Mouse (Mus musculus): ENCODE measurements around the gene Krt18. TPM values are rescaled to one million over a fixed set of nuclear protein-coding genes. Genes with fewer than 3 reads are reported as not detected.
A peak's percentile ranks its signal among the peaks of the same experiment; 100 is the strongest.

Gene Krt18
- polyA plus RNA-seq, 1 experiment from 2014 or later: 9.4 TPM

GRCm38 (mm10) chr15:101999156-101999555, 28.8 kb upstream of the Krt18 start:
- Histone ChIP-seq H3K36me3 (replicated peaks) (no peaks in the 10 kb centered on the region), H3K4me3 (replicated peaks) (no peak overlapping the region), H3K4me2 (no peak overlapping the region), H3K27me3 (peaks cover 47% of the 10 kb centered on the region), H3K9ac (no peak overlapping the region), H3K27ac (no peak overlapping the region), H3K9me3 (0 out of 2 replicates have a peak, but pooled peaks cover 5% of the 10 kb centered on the region), H3K4me1 (peaks cover 10% of the 10 kb centered on the region; the same call in 1 of the 2 replicates)
- ATAC-seq (ENCODE audit: low FRiP score): no peak
- 86% methylated on average over 11 of the region's 11 CpGs for WGBS

- Histone ChIP-seq H3K36me3 (replicated peaks) (no peaks in the 10 kb centered on the region), H3K27ac (no peak overlapping the region), H3K4me2 (no peak overlapping the region), H3K9me3 (0 out of 2 replicates have a peak, but pooled peaks cover 5% of the 10 kb centered on the region), H3K4me3 (replicated peaks) (no peak overlapping the region), H3K9ac (no peak overlapping the region), H3K27me3 (peaks cover 51% of the 10 kb centered on the region), H3K4me1 (peaks cover 10% of the 10 kb centered on the region; the same call in 1 of the 2 replicates)
- ATAC-seq (ENCODE audit: low FRiP score): no peak
- WGBS: 88% methylated on average over 11 of the region's 11 CpGs
Measured at GRCm38 (mm10) chr15:101999676-102000335, 28.2 kb upstream of the Krt18 start.

GRCm38 (mm10) chr15:102002646-102003488, 25.1 kb upstream of the Krt18 start:
- H3K4me2 ChIP-seq: peak overlapping the region; percentile 53
- no peak overlapping the region for H3K27ac ChIP-seq
- no peaks in the 10 kb centered on the region for H3K36me3 ChIP-seq (replicated peaks)
- H3K9me3 ChIP-seq: no peaks in the 10 kb centered on the region
- H3K27me3 ChIP-seq: peaks cover 76% of the 10 kb centered on the region
- peak overlapping the region; percentile 42; the same call in 1 of the 2 replicates for H3K9ac ChIP-seq
- H3K4me1 ChIP-seq: peaks cover 22% of the 10 kb centered on the region
- H3K4me3 ChIP-seq (replicated peaks): peak overlapping the region; percentile 30
- ATAC-seq (ENCODE audit: low FRiP score): 0 out of 2 replicates have a peak, but pooled peaks have one; percentile 47
- 3% methylated on average over 34 of the region's 34 CpGs for WGBS

DNA sequence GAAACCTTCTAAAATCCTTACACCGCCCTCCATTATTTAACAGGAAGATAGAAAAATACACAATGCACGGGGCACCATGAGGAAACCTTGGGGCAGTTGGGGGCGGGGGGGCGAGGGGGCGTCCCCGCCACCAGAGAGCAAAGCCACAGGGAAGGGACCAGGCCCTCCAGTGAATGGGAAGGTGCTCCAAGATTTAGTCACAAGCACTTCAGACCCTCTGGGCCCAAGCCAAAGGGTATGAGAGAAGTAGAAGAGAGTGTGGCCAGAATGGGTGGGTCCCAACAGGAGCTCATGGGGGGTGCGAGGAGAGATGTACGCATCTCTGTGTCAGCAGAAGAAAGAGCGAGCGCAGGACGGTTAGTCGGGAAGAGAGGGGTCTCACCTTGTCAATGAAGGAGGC, 24.5 kb upstream of the Krt18 start:
- Histone ChIP-seq H3K4me1 (peaks cover 25% of the 10 kb centered on the region), H3K27ac (no peak overlapping the region), H3K9ac (0 out of 2 replicates have a peak overlapping the region, but pooled peaks have one; percentile 42), H3K36me3 (replicated peaks) (no peaks in the 10 kb centered on the region), H3K27me3 (peaks cover 77% of the 10 kb centered on the region), H3K4me2 (peak overlapping the region; percentile 53), H3K9me3 (no peaks in the 10 kb centered on the region), H3K4me3 (replicated peaks) (peak overlapping the region; percentile 30)
- WGBS: 15% methylated on average over 12 of the region's 12 CpGs
- no peak for ATAC-seq (ENCODE audit: low FRiP score)

DNA sequence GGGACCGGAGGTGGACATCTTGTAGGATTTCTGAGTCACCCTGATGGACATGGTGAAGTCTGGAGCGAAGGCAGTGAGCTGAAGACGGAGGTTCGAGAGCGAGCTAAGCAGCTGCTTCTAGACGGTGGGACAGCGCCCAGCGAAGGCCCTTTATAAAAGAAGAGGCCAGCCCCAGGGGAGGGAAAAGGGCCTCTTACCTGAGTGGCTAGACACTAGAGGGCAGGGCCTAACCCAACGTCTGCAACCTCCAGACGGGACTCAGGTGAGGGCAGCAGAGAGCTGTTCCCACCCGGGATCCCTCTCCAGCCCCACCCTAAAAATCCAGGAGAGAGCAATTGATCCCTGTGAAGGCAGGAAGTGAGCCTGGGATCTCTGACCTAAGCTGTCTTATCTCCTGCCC, 23.8 kb upstream of the Krt18 start, which contains the start of gene Krt8:
Gene Krt8 (minus strand): TSS at position 294 of the 400 bp plus-strand sequence.
- ATAC-seq (ENCODE audit: low FRiP score): no peak
- Histone ChIP-seq H3K27ac (no peak within 1 kb of the TSS), H3K36me3 (replicated peaks) (no peaks in the 10 kb centered on the region)

DNA sequence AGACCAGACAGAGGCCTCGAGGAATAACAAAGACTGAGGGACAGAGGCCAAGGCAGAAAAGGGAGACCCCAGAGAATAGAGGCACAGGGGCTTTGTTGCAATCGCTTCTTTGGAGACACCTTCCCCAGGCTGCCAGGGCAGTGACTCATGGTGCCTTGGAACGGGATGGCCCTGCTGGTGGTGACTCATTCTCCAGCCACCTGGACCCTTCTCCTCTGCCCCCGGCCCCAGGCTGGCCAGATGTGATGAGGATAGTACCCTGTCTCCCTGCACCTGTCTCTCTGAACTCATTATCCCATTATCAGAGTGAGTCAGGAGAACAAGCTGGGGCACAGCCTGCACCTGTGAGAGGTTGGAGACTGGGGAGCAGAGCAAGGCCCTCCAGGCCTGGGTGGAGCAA, 22.7 kb upstream of the Krt18 start:
- H3K36me3 ChIP-seq (replicated peaks): no peaks in the 10 kb centered on the region
- peaks cover 25% of the 10 kb centered on the region for H3K4me1 ChIP-seq
- H3K27ac ChIP-seq: no peak overlapping the region
- no peak for ATAC-seq (ENCODE audit: low FRiP score)
- H3K9ac ChIP-seq: no peak overlapping the region
- H3K4me2 ChIP-seq: no peak overlapping the region
- WGBS: 48% methylated on average over 4 of the region's 4 CpGs
- H3K4me3 ChIP-seq (replicated peaks): no peak overlapping the region
- H3K9me3 ChIP-seq: no peaks in the 10 kb centered on the region
- peaks cover 80% of the 10 kb centered on the region for H3K27me3 ChIP-seq

More for the DNA sequence above, 23.8 kb upstream of the Krt18 start, which contains the start of gene Krt8:
- H3K9me3 ChIP-seq: no peaks in the 10 kb centered on the region
- H3K27me3 ChIP-seq: peaks cover 82% of the 10 kb centered on the region
- 20% methylated on average over 11 of the region's 11 CpGs for WGBS
- peak within 1 kb of the TSS; percentile 42; the same call in 1 of the 2 replicates for H3K9ac ChIP-seq
- H3K4me1 ChIP-seq: peaks cover 25% of the 10 kb centered on the region
- H3K4me3 ChIP-seq (replicated peaks): peak within 1 kb of the TSS; percentile 30
- peak within 1 kb of the TSS; percentile 53 for H3K4me2 ChIP-seq

DNA sequence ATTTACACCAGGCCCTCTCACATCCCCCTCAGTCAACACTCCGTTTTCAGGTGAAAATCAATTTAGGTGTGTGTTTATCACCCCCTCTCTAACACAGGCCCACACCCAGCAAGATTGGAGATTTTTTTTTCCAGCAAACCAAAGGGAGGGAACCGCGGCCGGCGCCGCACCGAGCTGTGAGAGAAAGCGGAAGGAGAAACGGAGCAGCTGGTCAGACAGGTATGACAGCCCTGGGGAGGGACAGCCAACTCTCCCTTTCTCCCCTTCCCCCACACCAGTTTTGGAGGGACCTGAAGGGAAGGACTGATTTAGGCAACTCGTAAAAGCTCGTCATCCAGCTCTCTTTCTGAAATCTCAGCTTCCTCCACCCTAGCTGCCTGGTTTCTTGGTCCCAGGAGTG, 21.7 kb upstream of the Krt18 start:
- ATAC-seq (ENCODE audit: low FRiP score): no peak
- Histone ChIP-seq H3K4me3 (replicated peaks) (no peak overlapping the region), H3K27me3 (peaks cover 71% of the 10 kb centered on the region), H3K4me2 (no peak overlapping the region), H3K9me3 (no peaks in the 10 kb centered on the region), H3K9ac (no peak overlapping the region), H3K4me1 (peaks cover 25% of the 10 kb centered on the region), H3K36me3 (replicated peaks) (no peaks in the 10 kb centered on the region), H3K27ac (no peak overlapping the region)
- 35% methylated on average over 10 of the region's 11 CpGs for WGBS

DNA sequence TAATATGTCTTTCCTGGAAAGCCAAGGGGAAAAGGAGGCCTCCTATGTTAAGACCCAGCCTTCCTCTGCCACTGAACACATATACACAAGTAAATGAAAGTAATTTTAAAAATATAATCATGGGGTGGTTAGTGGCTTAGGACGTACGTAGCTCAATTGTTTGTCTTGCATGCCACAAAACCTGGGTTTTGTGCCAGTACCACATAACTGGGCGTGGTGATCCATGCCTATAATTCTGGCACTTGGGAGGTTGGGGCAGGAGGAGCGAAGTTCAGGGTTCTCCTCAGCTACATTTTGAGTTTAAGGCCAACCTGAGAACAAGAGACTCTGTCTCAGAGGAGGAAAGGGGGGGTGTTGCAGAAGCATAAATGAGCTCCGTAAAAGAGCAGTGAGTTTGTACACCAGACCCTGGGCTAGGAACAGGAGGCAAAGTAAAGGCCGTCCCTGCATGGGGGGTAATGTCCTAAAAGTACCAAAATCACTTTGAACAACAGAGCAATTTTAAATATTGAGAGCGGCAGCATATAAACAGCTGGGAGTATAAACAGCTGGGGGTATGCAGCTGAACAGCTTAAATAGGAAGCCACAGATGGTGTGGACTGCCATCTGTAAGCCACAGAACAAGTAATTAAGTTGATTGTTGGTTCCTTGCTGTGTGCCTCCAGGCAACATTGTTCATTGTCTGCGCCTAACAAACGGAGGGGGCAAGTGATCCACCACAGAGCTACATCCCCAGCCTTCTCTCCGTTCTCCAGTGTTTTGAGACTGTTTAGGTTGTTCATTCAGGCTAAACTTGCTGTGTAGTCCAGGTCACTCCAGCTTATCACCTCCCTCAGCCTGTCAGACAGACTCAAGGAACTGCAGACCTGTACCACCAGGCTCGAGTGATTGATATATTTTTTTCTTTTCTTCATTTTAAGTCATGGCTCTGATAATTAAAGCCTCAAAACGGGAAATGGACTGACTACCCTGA, 20.6 kb upstream of the Krt18 start:
- ATAC-seq (ENCODE audit: low FRiP score): peak; percentile 46; the same call in 1 of the 2 replicates

DNA sequence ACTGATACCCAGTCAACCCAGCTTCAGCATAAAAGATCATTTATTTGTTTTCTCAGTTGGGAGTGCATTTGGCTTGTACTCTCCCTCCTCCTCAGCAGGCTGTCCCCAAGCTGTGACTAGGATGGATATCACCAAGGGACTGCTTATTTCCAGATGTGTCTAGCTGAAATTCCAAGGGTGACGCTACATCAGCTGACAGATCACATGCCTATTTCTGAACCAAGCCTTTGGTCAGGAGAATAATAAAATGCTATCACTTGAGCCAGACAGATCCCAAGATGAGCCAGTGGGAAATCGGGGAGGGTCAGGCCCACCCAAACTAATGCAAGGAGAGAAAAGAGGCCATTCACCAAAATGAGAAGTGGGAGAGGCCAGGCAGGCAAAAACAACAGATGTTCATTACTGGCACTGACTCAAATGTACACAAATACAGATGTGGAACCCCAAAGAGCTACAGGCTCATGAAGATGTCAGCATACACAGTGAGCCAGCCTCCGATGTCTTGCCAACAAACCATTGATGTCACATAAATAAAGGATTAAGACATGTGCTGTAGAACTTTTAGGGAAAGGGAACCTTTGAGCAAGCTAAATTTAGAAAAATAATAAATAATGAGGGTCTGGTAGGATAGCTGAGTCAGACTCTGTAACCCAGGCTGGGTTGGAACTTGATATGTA, 17.3 kb upstream of the Krt18 start:
- Histone ChIP-seq H3K4me3 (replicated peaks) (no peak overlapping the region), H3K9me3 (no peaks in the 10 kb centered on the region), H3K4me1 (peaks cover 22% of the 10 kb centered on the region), H3K27ac (no peak overlapping the region), H3K4me2 (no peak overlapping the region), H3K9ac (no peak overlapping the region), H3K27me3 (peaks cover 35% of the 10 kb centered on the region), H3K36me3 (replicated peaks) (no peaks in the 10 kb centered on the region)
- ATAC-seq (ENCODE audit: low FRiP score): no peak
- WGBS: 81% methylated on average over 3 of the region's 3 CpGs

More for the DNA sequence above, 20.6 kb upstream of the Krt18 start:
- H3K27me3 ChIP-seq: peaks cover 68% of the 10 kb centered on the region
- H3K9me3 ChIP-seq: no peaks in the 10 kb centered on the region
- H3K9ac ChIP-seq: no peak overlapping the region
- peaks cover 25% of the 10 kb centered on the region for H3K4me1 ChIP-seq
- WGBS: 38% methylated on average over 12 of the region's 12 CpGs
- no peak overlapping the region for H3K4me2 ChIP-seq
- H3K4me3 ChIP-seq (replicated peaks): no peak overlapping the region
- H3K27ac ChIP-seq: peak overlapping the region; percentile 36
- no peaks in the 10 kb centered on the region for H3K36me3 ChIP-seq (replicated peaks)

DNA sequence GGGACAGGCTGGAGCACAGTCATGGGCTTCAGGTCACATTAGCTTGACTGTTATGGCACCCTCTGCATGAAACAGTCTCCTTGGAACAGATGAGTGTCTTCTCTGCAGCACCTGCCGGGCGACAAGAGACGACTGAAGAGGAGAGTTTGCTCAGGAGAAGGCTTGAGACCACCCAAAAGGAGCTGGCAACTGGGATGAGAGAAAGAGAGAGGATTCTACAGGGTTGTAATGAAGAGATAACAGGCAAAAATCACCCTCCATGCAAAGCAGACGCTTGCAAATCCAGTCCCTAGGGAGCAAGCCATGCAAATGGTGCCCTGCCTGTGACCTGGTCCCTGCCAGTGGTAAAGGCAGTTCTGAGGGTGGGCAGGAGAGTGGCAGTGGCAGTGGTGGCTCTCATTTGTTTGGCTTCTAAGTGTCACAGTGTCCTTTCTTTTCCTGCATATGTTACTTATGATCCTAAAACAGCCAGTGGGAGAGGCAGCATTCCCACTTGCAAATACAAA, 15.7 kb upstream of the Krt18 start:
- Histone ChIP-seq H3K4me1 (peaks cover 16% of the 10 kb centered on the region), H3K4me2 (no peak overlapping the region), H3K27me3 (peaks cover 19% of the 10 kb centered on the region), H3K27ac (no peak overlapping the region), H3K9ac (no peak overlapping the region), H3K9me3 (no peaks in the 10 kb centered on the region), H3K36me3 (replicated peaks) (no peaks in the 10 kb centered on the region), H3K4me3 (replicated peaks) (no peak overlapping the region)
- no peak for ATAC-seq (ENCODE audit: low FRiP score)
- 66% methylated on average over 4 of the region's 4 CpGs for WGBS

DNA sequence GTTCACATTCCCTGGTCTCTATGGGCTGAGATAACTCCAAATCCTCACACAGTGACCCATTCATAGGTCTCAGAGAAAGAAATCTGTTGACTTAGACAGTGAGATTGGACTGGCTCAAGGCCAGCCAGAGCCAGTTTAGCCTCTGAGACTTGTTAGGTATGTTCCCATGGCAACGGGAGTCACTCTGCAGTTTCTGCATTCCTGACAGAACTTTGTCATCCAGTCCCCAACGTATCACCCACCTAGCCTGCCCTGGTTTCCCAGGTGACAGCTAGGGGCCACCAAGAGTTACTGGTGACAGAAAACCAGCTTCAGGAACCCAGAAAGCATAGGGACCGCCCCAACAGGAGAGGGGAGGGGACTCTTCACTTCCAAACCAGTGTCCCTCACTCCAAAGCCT, 14.3 kb upstream of the Krt18 start:
- H3K4me3 ChIP-seq (replicated peaks): no peak overlapping the region
- no peak for ATAC-seq (ENCODE audit: low FRiP score)
- H3K4me1 ChIP-seq: peaks cover 8% of the 10 kb centered on the region; the same call in 1 of the 2 replicates
- H3K27ac ChIP-seq: no peak overlapping the region
- H3K27me3 ChIP-seq: peaks cover 12% of the 10 kb centered on the region
- no peaks in the 10 kb centered on the region for H3K36me3 ChIP-seq (replicated peaks)
- H3K4me2 ChIP-seq: no peak overlapping the region
- WGBS: 56% methylated on average over 3 of the region's 3 CpGs
- no peaks in the 10 kb centered on the region for H3K9me3 ChIP-seq
- no peak overlapping the region for H3K9ac ChIP-seq
